In genomic region chr16:96487007-96487684, GRCm38 (mm10) we compare ENCODE assay signal across 24 mouse cellular contexts. TPM values are rescaled to one million over a fixed set of nuclear protein-coding genes. Genes with fewer than 3 reads are reported as not detected.
DNase-seq lines count a peak whose midpoint lies in the region; ATAC-seq lines count a peak whose summit lies in the region.
"Had no signal": no experiment of that assay in that cellular context is flagged by ENCODE, and none has a peak within 500 bp of the region (broad histone marks: within the 10 kb centered on the region; RNA-seq: fewer than 3 reads in every experiment).

No protein-coding gene starts in this region.

- no peaks in the 10 kb centered on the region for H3K27me3 ChIP-seq in midbrain, embryonic 14.5 days (ENCODE audit: control insufficient read depth, insufficient read depth, low read length)
- H3K27me3 ChIP-seq in midbrain, embryonic 10.5 days (ENCODE audit: low read depth, poor library complexity, severe bottlenecking): no peaks in the 10 kb centered on the region
- H3K27me3 ChIP-seq in midbrain, embryonic 16.5 days (ENCODE audit: control insufficient read depth, insufficient read depth, low read depth, low read length): no peaks in the 10 kb centered on the region
- H3K27me3 ChIP-seq: forebrain, embryonic 13.5 days; hindbrain, embryonic 15.5 days had no signal

- H3K4me3 ChIP-seq in midbrain, embryonic 14.5 days (replicated peaks; ENCODE audit: low read depth, low read length): no peak overlapping the region
- H3K4me3 ChIP-seq in midbrain, embryonic 10.5 days: no peak overlapping the region
- no peak overlapping the region for H3K4me3 ChIP-seq in midbrain, embryonic 16.5 days (ENCODE audit: low read depth, low read length)
- H3K4me3 ChIP-seq: embryonic facial prominence, embryonic 10.5 days; forebrain, embryonic 13.5 days; heart, embryonic 10.5 days; hindbrain, embryonic 15.5 days had no signal

- no peak overlapping the region for H3K9ac ChIP-seq in midbrain, embryonic 14.5 days (replicated peaks; ENCODE audit: low read length)
- H3K9ac ChIP-seq in midbrain, embryonic 16.5 days (ENCODE audit: low read depth, low read length): no peak overlapping the region
- H3K9ac ChIP-seq: forebrain, embryonic 13.5 days; hindbrain, embryonic 15.5 days had no signal

- DNase-seq in frontal cortex, postnatal 36 days (ENCODE audit: low spot score in 2 of 2): no peak
- peak; percentile 43 for DNase-seq in midbrain, embryonic 14.5 days
- DNase-seq in midbrain, embryonic 10.5 days (ENCODE audit: low spot score): no peak
- DNase-seq in right cerebral cortex, postnatal 14 days: no peak
- no peak for DNase-seq in adrenal gland, postnatal 36 days
- DNase-seq: adrenal gland, postnatal 10 days; B cell, adult 2 months; cerebellum, adult 2 months; cerebellum, postnatal 10 days; gastrocnemius, postnatal 10 days; heart, adult 18-20 months; heart, postnatal 10 days; heart, postnatal 4 days had no signal

- H3K4me1 ChIP-seq in midbrain, embryonic 14.5 days (ENCODE audit: control insufficient read depth, insufficient read depth, low read length): peaks cover 8% of the 10 kb centered on the region; the same call in 1 of the 2 replicates
- peaks cover 10% of the 10 kb centered on the region; the same call in 1 of the 2 replicates for H3K4me1 ChIP-seq in midbrain, embryonic 10.5 days
- H3K4me1 ChIP-seq in midbrain, embryonic 16.5 days (ENCODE audit: control insufficient read depth, insufficient read depth, low read length): peaks cover 20% of the 10 kb centered on the region
- H3K4me1 ChIP-seq: embryonic facial prominence, embryonic 10.5 days; forebrain, embryonic 13.5 days; heart, embryonic 10.5 days had no signal

- peak; percentile 62; the same call in 1 of the 2 replicates for ATAC-seq in frontal cortex, adult (ENCODE audit: low TSS enrichment)
- no peak for ATAC-seq in midbrain, embryonic 14.5 days (ENCODE audit: low FRiP score, low TSS enrichment)
- ATAC-seq in midbrain, embryonic 16.5 days: 0 out of 2 replicates have a peak, but pooled peaks have one; percentile 53
- ATAC-seq: CD4-positive, CD25-positive, alpha-beta regulatory T cell, adult 4 months; forebrain, embryonic 13.5 days; inflammation-experienced regulatory T-cells, adult 6 months had no signal

- H3K4me2 ChIP-seq in midbrain, embryonic 14.5 days (ENCODE audit: low read length): no peak overlapping the region
- no peak overlapping the region for H3K4me2 ChIP-seq in midbrain, embryonic 16.5 days (ENCODE audit: low read length)
- H3K4me2 ChIP-seq: forebrain, embryonic 13.5 days; hindbrain, embryonic 15.5 days had no signal

- WGBS in midbrain, embryonic 14.5 days: 59% methylated on average over 11 of the region's 11 CpGs
- WGBS in midbrain, embryonic 10.5 days: 84% methylated on average over 11 of the region's 11 CpGs
- WGBS in midbrain, embryonic 16.5 days: 45% methylated on average over 11 of the region's 11 CpGs

- no peaks in the 10 kb centered on the region for H3K36me3 ChIP-seq in midbrain, embryonic 14.5 days (ENCODE audit: control insufficient read depth, insufficient read depth, low read length)
- H3K36me3 ChIP-seq in midbrain, embryonic 10.5 days: no peaks in the 10 kb centered on the region
- H3K36me3 ChIP-seq in midbrain, embryonic 16.5 days (ENCODE audit: control insufficient read depth, insufficient read depth, low read length): no peaks in the 10 kb centered on the region
- H3K36me3 ChIP-seq: embryonic facial prominence, embryonic 10.5 days; G1E; heart, embryonic 10.5 days; hindbrain, embryonic 15.5 days had no signal

- H3K9me3 ChIP-seq in midbrain, embryonic 14.5 days (ENCODE audit: control insufficient read depth, low read length): no peaks in the 10 kb centered on the region
- no peaks in the 10 kb centered on the region for H3K9me3 ChIP-seq in midbrain, embryonic 10.5 days (replicated peaks)
- no peaks in the 10 kb centered on the region for H3K9me3 ChIP-seq in midbrain, embryonic 16.5 days (replicated peaks; ENCODE audit: control insufficient read depth, low read length, poor library complexity, severe bottlenecking)
- H3K9me3 ChIP-seq: embryonic facial prominence, embryonic 10.5 days; forebrain, embryonic 13.5 days; G1E; heart, embryonic 10.5 days; hindbrain, embryonic 15.5 days had no signal

- H3K27ac ChIP-seq in midbrain, embryonic 14.5 days (replicated peaks; ENCODE audit: low read depth, low read length): peak overlapping the region; percentile 27; the same call in 1 of the 2 replicates
- no peak overlapping the region for H3K27ac ChIP-seq in midbrain, embryonic 10.5 days (replicated peaks)
- H3K27ac ChIP-seq in midbrain, embryonic 16.5 days (ENCODE audit: low read length): peak overlapping the region; percentile 47
- H3K27ac ChIP-seq: embryonic facial prominence, embryonic 10.5 days; forebrain, embryonic 13.5 days; heart, embryonic 10.5 days; hindbrain, embryonic 15.5 days had no signal

RNA-seq across cellular contexts. Expression of gene Pcp4, which starts 19.7 kb away (rescaled TPM):
- 390 and 565 TPM in 2 replicates for polyA plus RNA-seq in midbrain, embryonic 14.5 days (2014; fragmentation: Nextera tagmentation; extraction: Ambion mirVana)
- 0.99 and 3.4 TPM in 2 replicates for polyA plus RNA-seq in midbrain, embryonic 10.5 days (2016; fragmentation: Nextera tagmentation; extraction: Ambion mirVana)
- polyA plus RNA-seq in midbrain, embryonic 16.5 days (2015; fragmentation: Nextera tagmentation; extraction: Ambion mirVana): 435 and 514 TPM in 2 replicates
- 1 to 10 TPM; 4.8 to 7.9 TPM for total RNA-seq in adrenal gland, postnatal 36 days (2021)
- total RNA-seq: G1E; gastrocnemius, postnatal 4 days had no signal
- polyA plus RNA-seq: CD4-positive, CD25-positive, alpha-beta regulatory T cell, adult 4 months; G1E; inflammation-experienced regulatory T-cells, adult 6 months had no signal

RNA-seq across cellular contexts. Expression of gene Itgb2l, which starts 43.7 kb away (rescaled TPM):
- not detected in 2 replicates for polyA plus RNA-seq in midbrain, embryonic 14.5 days (2014; fragmentation: Nextera tagmentation; extraction: Ambion mirVana)
- polyA plus RNA-seq in midbrain, embryonic 10.5 days (2016; fragmentation: Nextera tagmentation; extraction: Ambion mirVana): not detected in 2 replicates
- not detected in 2 replicates for polyA plus RNA-seq in midbrain, embryonic 16.5 days (2015; fragmentation: Nextera tagmentation; extraction: Ambion mirVana)
- not detected for total RNA-seq in adrenal gland, postnatal 36 days (2021)
- total RNA-seq: gastrocnemius, postnatal 4 days; heart, adult 18-20 months; heart, postnatal 10 days; heart, postnatal 4 days had no signal
- polyA plus RNA-seq: CD4-positive, CD25-positive, alpha-beta regulatory T cell, adult 4 months; embryonic facial prominence, embryonic 10.5 days; forebrain, embryonic 13.5 days; G1E; heart, embryonic 10.5 days; heart, embryonic 14.5 days; inflammation-experienced regulatory T-cells, adult 6 months had no signal

Comparison
In these comparisons a context has a peak if more than half of its experiments do, and no peak if none do; other contexts are left out.
1. RNA of gene Pcp4, which starts 19.7 kb away (polyA plus RNA-seq): 435 to 514 TPM in midbrain, embryonic 16.5 days and 390 to 565 TPM in midbrain, embryonic 14.5 days; 0.99 to 3.4 TPM in midbrain, embryonic 10.5 days; every median in the first group is over 10 times any median in the second.